Mouse (Mus musculus) fat pad, adult 2 months (tissue): ENCODE measurements around the gene Mrgpra1.
"Not testable (repeated sequence)": the region's sequence is repeated elsewhere in the genome, so short reads cannot be mapped to it uniquely, and the experiment has no call there.

Source experiments
- DNase-seq: peaks from one replicate; pipeline ENCODE4 v3.0.0-alpha.2; 2011; ENCODE audit warnings: low read depth, low spot score; ENCODE audit errors: extremely low read depth

Gene Mrgpra1

GRCm38 (mm10) chr7:47354140-47354539 is at the start of gene Mrgpra1:
Gene Mrgpra1, minus strand, starts transcription at chr7:47354240.
- no peak for DNase-seq

DNA sequence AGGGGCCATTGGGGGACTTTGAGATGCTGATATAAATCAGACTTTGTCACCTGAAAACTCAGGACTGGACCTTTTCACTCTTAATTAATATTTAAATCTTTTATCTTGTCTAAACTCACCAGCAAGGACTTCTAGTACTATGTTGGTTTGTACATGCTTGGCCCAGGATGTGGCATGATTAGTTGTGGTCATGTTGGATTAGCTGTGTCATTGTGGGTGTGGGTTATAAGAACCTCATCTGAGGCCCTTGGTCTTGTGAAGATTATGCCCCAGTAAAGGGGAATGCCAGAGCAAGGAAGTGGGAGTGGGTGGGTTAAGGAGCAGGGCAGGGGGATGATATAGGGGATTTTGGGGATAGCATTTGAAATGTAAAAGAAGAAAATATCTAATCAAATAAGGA is 47.1 kb upstream of the Mrgpra1 start:
- DNase-seq = no peak

DNA sequence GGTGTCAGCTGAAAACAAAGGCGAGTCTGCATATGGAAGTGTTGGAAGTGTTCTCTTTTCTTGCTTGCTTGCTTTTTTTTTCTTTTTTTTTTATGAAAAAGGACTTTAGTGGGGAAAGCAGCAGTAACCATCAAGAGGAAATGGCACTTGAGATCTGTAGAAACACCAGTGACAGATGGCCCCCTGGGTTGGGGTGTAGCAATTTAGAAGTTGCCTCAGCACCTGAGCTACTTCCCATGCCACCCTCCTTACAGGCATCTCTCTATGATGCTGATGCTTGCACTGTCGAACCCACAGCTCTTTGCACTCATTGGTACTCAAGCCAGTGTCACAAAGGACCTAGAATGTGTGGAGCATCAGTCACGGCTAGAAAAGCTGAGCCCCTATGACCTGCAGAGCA is 5.6 kb downstream of the Mrgpra1 start:
- no peak for DNase-seq

DNA sequence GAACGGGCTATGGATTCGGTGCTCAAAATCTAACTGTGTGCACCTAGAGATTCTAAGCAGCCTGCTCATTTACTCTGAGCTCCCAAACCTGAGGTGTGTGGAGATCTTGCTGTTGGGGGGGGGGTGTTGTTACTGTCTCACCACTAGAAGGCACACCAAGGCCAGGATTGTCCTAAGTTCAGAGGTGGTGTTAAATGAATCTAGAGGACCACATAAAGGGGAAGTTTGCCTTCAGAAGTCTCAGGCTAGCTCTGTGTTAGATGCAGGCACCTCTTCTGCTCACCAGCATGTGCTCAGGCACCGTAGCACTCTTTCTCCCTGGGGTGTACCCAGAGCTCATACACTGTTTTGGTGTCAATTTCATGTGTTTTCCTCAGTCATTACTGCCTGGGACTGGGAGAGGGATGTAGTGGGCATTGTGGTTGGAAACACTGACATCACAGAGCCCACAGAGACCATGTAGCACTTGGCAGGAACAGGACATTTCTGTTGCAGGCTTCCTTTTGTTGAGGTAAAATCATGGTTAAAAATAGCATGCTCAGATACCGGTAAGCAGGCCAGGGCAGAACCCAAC is 8.0 kb downstream of the Mrgpra1 start:
- no peak for DNase-seq

DNA sequence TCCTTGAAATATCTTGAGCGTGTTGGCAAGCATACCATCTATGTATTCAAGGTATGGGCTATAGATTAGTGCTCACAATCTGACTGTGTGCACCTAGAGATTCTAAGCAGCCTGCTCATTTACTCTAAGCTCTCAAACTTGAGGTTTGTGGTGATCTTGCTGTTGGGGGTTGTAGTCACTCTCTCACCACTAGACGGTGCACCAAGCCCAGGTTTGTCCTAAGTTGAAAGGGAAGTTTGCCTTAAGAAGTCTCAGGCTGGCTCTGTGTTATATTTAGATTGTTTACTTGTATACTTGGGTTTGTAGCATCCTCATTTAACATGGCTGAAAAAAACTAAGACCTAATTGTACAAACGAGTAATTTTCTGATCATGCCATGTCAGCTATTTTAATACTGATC is 12.2 kb downstream of the Mrgpra1 start:
- DNase-seq = not testable (repeated sequence)

- not testable (repeated sequence) for DNase-seq
Observed at GRCm38 (mm10) chr7:47341389-47341788, 12.7 kb downstream of the Mrgpra1 start.

DNA sequence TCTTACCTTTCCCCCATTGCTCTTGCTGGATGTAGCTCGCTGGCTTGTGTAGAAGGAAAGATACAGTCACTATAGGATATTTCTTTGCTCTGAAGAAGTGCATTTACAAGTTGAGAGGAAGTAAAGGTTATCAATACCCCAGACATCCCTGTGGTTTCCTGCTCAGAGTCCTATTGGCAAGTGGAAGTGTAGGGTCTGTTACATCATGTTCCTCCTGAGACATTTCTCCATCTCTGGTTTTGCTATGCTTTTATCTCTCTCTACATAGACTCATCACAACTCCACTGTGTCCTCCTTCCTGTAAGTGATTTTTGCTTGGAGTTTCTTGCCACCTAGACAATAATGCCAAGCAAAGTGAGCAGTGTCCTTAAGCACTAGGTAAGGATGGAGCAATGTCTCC is 35.7 kb downstream of the Mrgpra1 start:
- no peak for DNase-seq

GRCm38 (mm10) chr7:47312289-47312688 is 41.8 kb downstream of the Mrgpra1 start:
- DNase-seq = no peak

DNA sequence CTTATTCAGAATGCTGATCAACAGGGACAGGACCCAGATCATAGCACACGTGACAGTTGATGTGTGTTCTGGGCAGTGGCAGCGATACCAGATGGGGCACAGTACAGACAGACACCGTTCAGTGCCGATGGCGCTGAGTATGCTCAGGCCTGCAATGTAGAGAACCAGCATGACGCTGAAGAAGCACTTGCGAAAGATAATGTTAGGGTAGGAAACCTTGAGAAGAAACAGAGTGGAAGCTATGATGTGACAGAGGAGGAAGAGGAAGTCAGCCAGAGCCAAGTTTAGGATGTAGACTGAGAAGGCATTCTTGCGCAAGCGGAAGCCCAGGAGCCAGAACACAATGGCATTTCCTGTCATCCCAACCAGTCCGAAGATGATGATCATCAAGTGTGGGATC is 44.2 kb downstream of the Mrgpra1 start:
- no peak for DNase-seq

DNA sequence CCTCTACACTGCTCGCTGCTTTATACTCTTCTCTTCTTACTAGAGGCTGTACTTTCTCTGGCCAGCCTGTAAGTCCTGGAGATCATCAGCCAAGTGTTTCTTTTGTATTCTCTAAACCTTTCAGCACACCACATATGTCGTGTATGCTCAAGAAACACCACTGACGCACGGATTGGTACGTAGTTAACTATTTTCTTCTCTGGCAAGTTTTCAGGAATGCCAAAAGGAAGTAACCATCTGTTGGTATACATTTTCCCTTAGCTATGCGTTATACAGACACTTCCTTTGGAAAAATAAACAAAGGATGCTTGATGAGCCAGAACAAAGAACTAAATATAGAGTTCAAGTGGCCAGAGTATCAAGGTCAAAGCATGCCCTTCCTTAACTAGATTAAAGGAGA is 49.4 kb downstream of the Mrgpra1 start:
- not testable (repeated sequence) for DNase-seq

- DNase-seq = not testable (repeated sequence)
Observed at GRCm38 (mm10) chr7:47299612-47300011, 54.4 kb downstream of the Mrgpra1 start.
